Comparison of ENCODE assay signal across 29 mouse cellular contexts in genomic region chr3:134365948-134366347, GRCm38 (mm10).
DNase-seq lines count a peak whose midpoint lies in the region; ATAC-seq and TF ChIP-seq lines count a peak whose summit lies in the region.
"Had no signal": no experiment of that assay in that cellular context is flagged by ENCODE, and none has a peak within 500 bp of the region (broad histone marks: within the 10 kb centered on the region; RNA-seq: fewer than 3 reads in every experiment).

No protein-coding gene starts in this region.

- peak; percentile 92 for ATAC-seq in liver, embryonic 11.5 days (replicated peaks; ENCODE audit: low FRiP score)
- peak; percentile 61; the same call in 1 of the 2 replicates for ATAC-seq in liver, postnatal 0 days
- ATAC-seq in neural tube, embryonic 15.5 days (ENCODE audit: low FRiP score): no peak
- ATAC-seq: forebrain, embryonic 16.5 days; inflammation-experienced regulatory T-cells, adult 6 months; midbrain, embryonic 13.5 days had no signal

- H3K9ac ChIP-seq in liver, embryonic 11.5 days (ENCODE audit: low read depth, low read length): no peak overlapping the region
- H3K9ac ChIP-seq in liver, postnatal 0 days (replicated peaks): no peak overlapping the region
- no peak overlapping the region for H3K9ac ChIP-seq in neural tube, embryonic 15.5 days (replicated peaks)
- H3K9ac ChIP-seq: hindbrain, embryonic 15.5 days; limb, embryonic 13.5 days; midbrain, embryonic 13.5 days had no signal

- no peak overlapping the region for H3K27ac ChIP-seq in liver, embryonic 11.5 days (ENCODE audit: low read depth, low read length)
- H3K27ac ChIP-seq in liver, postnatal 0 days (ENCODE audit: low read depth): no peak overlapping the region
- H3K27ac ChIP-seq in neural tube, embryonic 15.5 days (replicated peaks): no peak overlapping the region
- H3K27ac ChIP-seq: heart, embryonic 10.5 days; hindbrain, embryonic 10.5 days; hindbrain, embryonic 15.5 days; limb, embryonic 13.5 days; macrophage; midbrain, embryonic 13.5 days had no signal

- no peaks in the 10 kb centered on the region for H3K9me3 ChIP-seq in liver, embryonic 11.5 days (ENCODE audit: control insufficient read depth, low read length)
- no peaks in the 10 kb centered on the region for H3K9me3 ChIP-seq in liver, postnatal 0 days (ENCODE audit: low read length)
- H3K9me3 ChIP-seq in neural tube, embryonic 15.5 days (replicated peaks): no peaks in the 10 kb centered on the region
- H3K9me3 ChIP-seq: heart, embryonic 10.5 days; hindbrain, embryonic 10.5 days; hindbrain, embryonic 15.5 days; limb, embryonic 13.5 days; midbrain, embryonic 13.5 days had no signal

- no peaks in the 10 kb centered on the region; the same call in 1 of the 2 replicates for H3K4me1 ChIP-seq in liver, embryonic 11.5 days (replicated peaks; ENCODE audit: control insufficient read depth, insufficient read depth, low read length)
- no peaks in the 10 kb centered on the region for H3K4me1 ChIP-seq in liver, postnatal 0 days (ENCODE audit: insufficient read depth)
- H3K4me1 ChIP-seq in neural tube, embryonic 15.5 days: peaks cover 9% of the 10 kb centered on the region; the same call in 1 of the 2 replicates
- H3K4me1 ChIP-seq: heart, embryonic 10.5 days had no signal

- TF ChIP-seq EP300 in liver, postnatal 0 days (IDR thresholded peaks at IDR 0.05; ENCODE audit: low read depth): no peak

- WGBS in liver, embryonic 11.5 days: 43% methylated on average over 4 of the region's 4 CpGs
- WGBS in liver, postnatal 0 days (ENCODE audit: insufficient replicate concordance): 42% methylated on average over 4 of the region's 4 CpGs
- 92% methylated on average over 4 of the region's 4 CpGs for WGBS in neural tube, embryonic 15.5 days

- DNase-seq in heart, adult 8-10 months (ENCODE audit: low spot score): peak; percentile 14
- DNase-seq in heart, postnatal 4 days: no peak
- DNase-seq in c-Kit-positive CD71-negative TER-119-negative erythroid progenitor cells, embryonic 14.5 days (ENCODE audit: low read depth): peak; percentile 6
- DNase-seq in liver, embryonic 11.5 days (ENCODE audit: low spot score): peak; percentile 30
- no peak for DNase-seq in liver, postnatal 0 days
- DNase-seq in lung, adult 18-20 months: no peak
- no peak for DNase-seq in gastrocnemius, adult 18-20 months (ENCODE audit: low spot score)
- DNase-seq: adrenal gland, adult 2 months; cerebellum, adult 11 months; cerebellum, adult 9-10 months; kidney, adult 11 months; kidney, postnatal 14 days; layer of hippocampus, adult 9-11 months; lung, adult 2 months; lung, postnatal 10 days; right cerebral cortex, adult 18-20 months; spleen, adult 18-20 months; thymus, adult 2 months; thymus, postnatal 36 days had no signal

- H3K36me3 ChIP-seq in liver, embryonic 11.5 days (ENCODE audit: control insufficient read depth, insufficient read depth, low read length): no peaks in the 10 kb centered on the region
- H3K36me3 ChIP-seq in liver, postnatal 0 days (replicated peaks; ENCODE audit: insufficient read depth, low read length): no peaks in the 10 kb centered on the region
- H3K36me3 ChIP-seq in neural tube, embryonic 15.5 days: no peaks in the 10 kb centered on the region
- H3K36me3 ChIP-seq: heart, embryonic 10.5 days; hindbrain, embryonic 10.5 days; hindbrain, embryonic 15.5 days; limb, embryonic 13.5 days; midbrain, embryonic 13.5 days had no signal

- no peak for TF ChIP-seq CTCF in liver, postnatal 0 days (IDR thresholded peaks at IDR 0.05; ENCODE audit: low read depth)

- H3K27me3 ChIP-seq in liver, embryonic 11.5 days (replicated peaks; ENCODE audit: control insufficient read depth, insufficient read depth, low read length): no peaks in the 10 kb centered on the region
- H3K27me3 ChIP-seq in liver, postnatal 0 days (ENCODE audit: insufficient read depth, low read length): no peaks in the 10 kb centered on the region
- H3K27me3 ChIP-seq in neural tube, embryonic 15.5 days (replicated peaks): no peaks in the 10 kb centered on the region
- H3K27me3 ChIP-seq: hindbrain, embryonic 15.5 days; limb, embryonic 13.5 days; midbrain, embryonic 13.5 days had no signal

- no peak overlapping the region for H3K4me3 ChIP-seq in liver, embryonic 11.5 days (ENCODE audit: low read depth, low read length)
- H3K4me3 ChIP-seq in liver, postnatal 0 days (ENCODE audit: low read depth, low read length): no peak overlapping the region
- H3K4me3 ChIP-seq in neural tube, embryonic 15.5 days (replicated peaks): no peak overlapping the region
- H3K4me3 ChIP-seq: erythroblast, embryonic 14.5 days; heart, embryonic 10.5 days; hindbrain, embryonic 10.5 days; hindbrain, embryonic 15.5 days; limb, embryonic 13.5 days; midbrain, embryonic 13.5 days had no signal

- H3K4me2 ChIP-seq in liver, embryonic 11.5 days: no peak overlapping the region
- no peak overlapping the region for H3K4me2 ChIP-seq in liver, postnatal 0 days (ENCODE audit: low read depth, low read length)
- no peak overlapping the region for H3K4me2 ChIP-seq in neural tube, embryonic 15.5 days
- H3K4me2 ChIP-seq: hindbrain, embryonic 15.5 days; limb, embryonic 13.5 days; midbrain, embryonic 13.5 days had no signal

Comparison
In these comparisons a context has a peak if more than half of its experiments do, and no peak if none do; other contexts are left out.
1. DNase-seq: peak in heart, adult 8-10 months (single experiment), c-Kit-positive CD71-negative TER-119-negative erythroid progenitor cells, embryonic 14.5 days (single experiment) and liver, embryonic 11.5 days (single experiment); none in heart, postnatal 4 days (single experiment), liver, postnatal 0 days (single experiment), lung, adult 18-20 months (0 of 2) and gastrocnemius, adult 18-20 months (single experiment).